Mouse (Mus musculus) common myeloid progenitor, adult 5-6 weeks (primary cell): ENCODE measurements around the gene Gas7. TPM values are rescaled to one million over a fixed set of nuclear protein-coding genes. Genes with fewer than 3 reads are reported as not detected.

Source experiments
- total RNA-seq: library from RNA; stranded (forward); fragments of 200-1000, 187-1606 nt; gene quantifications from 2 replicates; pipeline ENCODE4 v1.2.3, GENCODE M21; 2017

Gene Gas7
- total RNA-seq, 1 experiment from 2014 or later: 3.2 TPM

Other genes starting within 250 kb of the Gas7 start
- gene Myh4, start 217.4 kb upstream of the Gas7 start, total RNA-seq: not detected in 2 replicates
- not detected in 2 replicates for gene Myh8, start 178.3 kb upstream of the Gas7 start, total RNA-seq
- gene Myh13, start 133.8 kb upstream of the Gas7 start, total RNA-seq: not detected in 2 replicates
- not detected in 2 replicates for gene Rcvrn, start 239.9 kb downstream of the Gas7 start, total RNA-seq